Mouse (Mus musculus) kidney, adult 9 months (tissue): Measurements from ENCODE around the gene Gcn1l1.
"Not testable (repeated sequence)": the region's sequence is repeated elsewhere in the genome, so short reads cannot be mapped to it uniquely, and the experiment has no call there.

Source experiments
- DNase-seq: peaks from one replicate; pipeline ENCODE4 v3.0.0; 2022

Gcn1l1 gene

GRCm38 (mm10) chr5:115564737-115565393 lies at the start of gene Gcn1l1:
Gene Gcn1l1, plus strand, starts transcription at chr5:115565254.
- DNase-seq: peak; percentile 73

GRCm38 (mm10) chr5:115516081-115516907 lies 48.8 kb upstream of the Gcn1l1 start:
- DNase-seq: peak; percentile 66

- no peak for DNase-seq
These were observed 48.1 kb upstream of the Gcn1l1 start for GRCm38 (mm10) chr5:115516908-115517307.

- no peak for DNase-seq
These were observed 47.6 kb upstream of the Gcn1l1 start for GRCm38 (mm10) chr5:115517501-115517900.

- not testable (repeated sequence) for DNase-seq
These were observed 46.8 kb upstream of the Gcn1l1 start for GRCm38 (mm10) chr5:115518214-115518613.

- DNase-seq: peak; percentile 77
These were observed 44.7 kb upstream of the Gcn1l1 start for GRCm38 (mm10) chr5:115520325-115520869.

GRCm38 (mm10) chr5:115521553-115522461 lies 43.2 kb upstream of the Gcn1l1 start:
- peak; percentile 85 for DNase-seq

- DNase-seq: no peak
These were observed 42.5 kb upstream of the Gcn1l1 start for GRCm38 (mm10) chr5:115522531-115522930.

- DNase-seq: peak; percentile 74
These were observed 42.0 kb upstream of the Gcn1l1 start for GRCm38 (mm10) chr5:115522981-115523499.

- DNase-seq: peak; percentile 73
These were observed 41.1 kb upstream of the Gcn1l1 start for GRCm38 (mm10) chr5:115523971-115524370.

- DNase-seq: no peak
These were observed 40.6 kb upstream of the Gcn1l1 start for GRCm38 (mm10) chr5:115524471-115524870.

- DNase-seq: no peak
These were observed 39.6 kb upstream of the Gcn1l1 start for GRCm38 (mm10) chr5:115525416-115525815.

- peak; percentile 66 for DNase-seq
These were observed 39.1 kb upstream of the Gcn1l1 start for GRCm38 (mm10) chr5:115525943-115526342.

- DNase-seq: no peak
These were observed 38.4 kb upstream of the Gcn1l1 start for GRCm38 (mm10) chr5:115526456-115527202.

- no peak for DNase-seq
These were observed 36.9 kb upstream of the Gcn1l1 start for GRCm38 (mm10) chr5:115528128-115528527.

GRCm38 (mm10) chr5:115529364-115529741 lies 35.7 kb upstream of the Gcn1l1 start:
- no peak for DNase-seq

- DNase-seq: no peak
These were observed 35.2 kb upstream of the Gcn1l1 start for GRCm38 (mm10) chr5:115529742-115530446.

GRCm38 (mm10) chr5:115530447-115530809 lies 34.6 kb upstream of the Gcn1l1 start:
- peak; percentile 53 for DNase-seq

- DNase-seq: peak; percentile 82
These were observed 33.3 kb upstream of the Gcn1l1 start for GRCm38 (mm10) chr5:115531671-115532270.

- DNase-seq: peak; percentile 64
These were observed 30.7 kb upstream of the Gcn1l1 start for GRCm38 (mm10) chr5:115534290-115534731.

GRCm38 (mm10) chr5:115534856-115535255 lies 30.2 kb upstream of the Gcn1l1 start:
- DNase-seq: peak; percentile 55
